Mouse (Mus musculus) lung, postnatal 0 days (tissue): ENCODE measurements at regions not wholly inside any gene's neighbourhood (a gene's known extent, or its start where the extent isn't known, plus 50 kb on each side); places are given as distances from the start of the nearest gene placed in this dataset.

Source experiments
- CTCF ChIP-seq: IDR thresholded peaks from 2 replicates; pipeline ENCODE4 v1.5.1; 2016; ENCODE audit warnings: antibody characterized with exemption, mild to moderate bottlenecking
- EP300 ChIP-seq: IDR thresholded peaks from 2 replicates; pipeline ENCODE4 v1.6.1; 2016; ENCODE audit warnings: antibody characterized with exemption, mild to moderate bottlenecking, control low read depth

DNA sequence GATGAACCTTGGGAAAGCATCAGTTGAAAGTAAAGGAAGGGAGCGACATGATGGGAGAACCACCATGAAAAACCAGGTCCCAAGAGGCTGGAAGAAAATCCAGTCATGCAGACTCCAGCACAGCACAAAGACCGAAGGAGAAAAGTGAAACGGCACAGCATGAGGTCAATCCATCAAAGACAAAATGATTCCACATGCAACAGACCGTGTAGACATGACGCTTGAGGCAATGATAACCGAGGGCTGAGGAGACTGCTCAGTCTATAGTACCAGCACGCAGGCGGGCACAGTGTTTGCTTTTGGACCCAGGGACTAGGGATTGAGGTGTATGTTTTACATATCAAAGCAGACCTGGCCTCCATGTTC lies 109.5 kb downstream of the Nxnl2 start:
- TF ChIP-seq CTCF (no peak), EP300 (no peak)
